Mouse (Mus musculus) bone marrow macrophage, adult 2 months (primary cell): ENCODE data around the gene Hdlbp. TPM values are rescaled to one million over a fixed set of nuclear protein-coding genes. Genes with fewer than 3 reads are reported as not detected.

Experiments
- H3K27ac ChIP-seq: 2 replicates; pipeline ENCODE4 v1.5.1; 2012; ENCODE audit warnings: low read depth, low read length; ENCODE audit not compliant: insufficient read depth
- H3K4me1 ChIP-seq: 2 replicates; pipeline ENCODE4 v1.6.1; 2012; ENCODE audit warnings: low read length; ENCODE audit not compliant: control insufficient read depth, insufficient read depth
- H3K4me3 ChIP-seq: 2 replicates; pipeline ENCODE4 v1.5.1; 2012; ENCODE audit warnings: mild to moderate bottlenecking, low read length, moderate library complexity; ENCODE audit not compliant: insufficient read depth
- CTCF ChIP-seq: IDR thresholded peaks from 2 replicates; pipeline ENCODE4 v1.5.1; 2012; ENCODE audit warnings: low read depth, mild to moderate bottlenecking, low read length, moderate library complexity
- POLR2A ChIP-seq: IDR thresholded peaks from 2 replicates; pipeline ENCODE4 v1.6.1; 2012; ENCODE audit warnings: mild to moderate bottlenecking, low read depth, low read length, borderline replicate concordance
- polyA plus RNA-seq: library from polyadenylated mRNA; stranded (reverse); fragments of >200 nt; gene quantifications from 2 replicates; pipeline ENCODE4 v1.2.4, GENCODE M21; 2012; ENCODE audit not compliant: missing spikeins, insufficient read depth, insufficient read length

The Hdlbp gene
- polyA plus RNA-seq, 1 experiment = 89.9 TPM

GRCm38 (mm10) chr1:93377307-93377706 lies 101.3 kb downstream of the Hdlbp start:
- Histone ChIP-seq H3K4me3 (no peak overlapping the region), H3K4me1 (0 out of 2 replicates have a peak, but pooled peaks cover 4% of the 10 kb centered on the region), H3K27ac (no peak overlapping the region)
- no peak for TF ChIP-seq POLR2A
- TF ChIP-seq CTCF = no peak

GRCm38 (mm10) chr1:93373665-93374064 lies 105.0 kb downstream of the Hdlbp start, which contains the start of gene Ano7:
Ano7 (plus strand) TSS chr1:93373930.
- no peak for TF ChIP-seq POLR2A
- TF ChIP-seq CTCF = no peak
- Histone ChIP-seq H3K4me1 (0 out of 2 replicates have a peak, but pooled peaks cover 4% of the 10 kb centered on the region), H3K27ac (no peak within 1 kb of the TSS)

GRCm38 (mm10) chr1:93365641-93366040 lies 113.0 kb downstream of the Hdlbp start:
- TF ChIP-seq POLR2A (no peak), CTCF (no peak)
- peaks cover 3% of the 10 kb centered on the region for H3K4me1 ChIP-seq
- no peak overlapping the region for H3K4me3 ChIP-seq
- no peak overlapping the region for H3K27ac ChIP-seq

More at GRCm38 (mm10) chr1:93373665-93374064, 105.0 kb downstream of the Hdlbp start, which contains the start of gene Ano7:
- H3K4me3 ChIP-seq = no peak within 1 kb of the TSS

GRCm38 (mm10) chr1:93362661-93363060 lies 116.0 kb downstream of the Hdlbp start:
- Histone ChIP-seq H3K27ac (no peak overlapping the region), H3K4me3 (no peak overlapping the region), H3K4me1 (peaks cover 3% of the 10 kb centered on the region)
- TF ChIP-seq POLR2A (no peak), CTCF (no peak)

Other genes with a start within 250 kb of the Hdlbp start
- gene Sned1, start 243.0 kb downstream of the Hdlbp start, polyA plus RNA-seq = 0.27 and 0.40 TPM in 2 replicates
- gene Mterf4, start 172.9 kb downstream of the Hdlbp start, polyA plus RNA-seq = 14.8 and 20.2 TPM in 2 replicates
- 25.8 and 29.2 TPM in 2 replicates for gene Ppp1r7, start 136.0 kb downstream of the Hdlbp start, polyA plus RNA-seq
- 3.8 and 4.6 TPM in 2 replicates for gene Pask, start 135.3 kb downstream of the Hdlbp start, polyA plus RNA-seq
- gene Ano7, start 104.9 kb downstream of the Hdlbp start, polyA plus RNA-seq = 0.64 TPM in 1 of 2 replicates, not detected in the other
- 3.4 and 4.4 TPM in 2 replicates for gene Farp2, start 33.3 kb upstream of the Hdlbp start, polyA plus RNA-seq
- 61.3 and 66.3 TPM in 2 replicates for gene Stk25, start 179.8 kb upstream of the Hdlbp start, polyA plus RNA-seq
- gene Bok, start 206.8 kb upstream of the Hdlbp start, polyA plus RNA-seq = 0.63 TPM in 1 of 2 replicates, not detected in the other